Mouse (Mus musculus): ENCODE measurements around the gene Cnih3.

DNA sequence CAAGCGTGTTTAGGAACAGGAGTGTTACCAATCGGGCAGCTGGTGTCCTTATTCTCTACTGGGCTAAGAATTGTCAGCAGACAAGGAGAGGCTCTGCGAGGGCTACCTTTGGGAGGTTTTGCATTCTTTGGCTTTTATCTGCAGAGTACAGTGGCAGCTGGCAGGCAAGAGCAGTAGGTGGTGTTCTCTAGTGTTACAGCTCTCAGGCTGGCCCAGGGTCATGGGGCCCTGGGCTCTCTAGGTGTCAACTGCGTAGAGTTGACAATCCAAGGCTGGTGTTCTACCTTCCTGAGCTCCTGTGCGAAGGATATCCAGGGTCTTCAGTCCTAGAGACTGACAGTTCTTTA, 17.4 kb upstream of the Cnih3 start:
- TF ChIP-seq CTCF (IDR thresholded peaks at IDR 0.05; ENCODE audit: extremely low read depth, insufficient read depth, insufficient read length, insufficient replicate concordance) (no peak), POLR2A (IDR thresholded peaks at IDR 0.05; ENCODE audit: low read depth, low read length) (no peak)
